Mouse (Mus musculus) E14TG2a.4 (cell line): ENCODE results near the gene Slc38a8.

Source experiments
- H3K27me3 ChIP-seq: 2 replicates; pipeline ENCODE4 v1.6.1; 2014; ENCODE audit warnings: low read length, control low read depth; ENCODE audit not compliant: insufficient read depth
- H3K36me3 ChIP-seq: 2 replicates; pipeline ENCODE4 v1.6.1; 2014; ENCODE audit warnings: low read length, control low read depth; ENCODE audit not compliant: insufficient read depth
- H3K4me1 ChIP-seq: replicated peaks from 2 replicates; pipeline ENCODE4 v1.6.1; 2014; ENCODE audit warnings: low read depth, low read length, control low read depth
- H3K4me3 ChIP-seq: replicated peaks from 2 replicates; pipeline ENCODE4 v1.5.1; 2014; ENCODE audit warnings: mild to moderate bottlenecking, low read length
- H3K9me3 ChIP-seq: 2 replicates; pipeline ENCODE4 v1.6.1; 2014; ENCODE audit warnings: low read length, control low read depth
- CTCF ChIP-seq: conservative IDR thresholded peaks from 2 replicates; pipeline ENCODE4 v1.5.1; 2014; ENCODE audit warnings: low read length
- NANOG ChIP-seq: IDR thresholded peaks from 2 replicates; pipeline ENCODE4 v1.6.1; 2014; ENCODE audit warnings: borderline replicate concordance, low read length, mixed read lengths
- POU5F1 ChIP-seq: IDR thresholded peaks from 2 replicates; pipeline ENCODE4 v1.6.1; 2014; ENCODE audit warnings: low read length, borderline replicate concordance

Gene Slc38a8

DNA sequence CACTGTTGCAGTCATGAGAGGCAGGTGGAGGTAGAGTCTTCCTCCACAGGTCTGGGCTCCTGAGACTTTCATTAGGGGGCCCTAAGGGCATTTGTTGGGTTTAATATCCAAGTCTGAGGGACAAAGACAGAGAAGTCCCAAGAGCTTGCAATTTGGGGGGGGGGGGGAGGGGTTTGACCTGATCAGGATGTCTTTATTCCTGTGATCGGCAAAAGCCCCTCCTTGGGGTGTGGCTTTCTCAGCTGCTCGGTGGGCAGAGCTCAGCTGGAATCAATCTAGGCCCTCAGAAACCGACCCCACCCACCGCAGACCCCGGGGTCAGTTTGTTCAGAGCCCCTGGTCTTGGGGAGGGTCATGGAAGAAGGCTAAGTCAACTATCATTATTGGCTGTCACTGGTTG, at the start of gene Slc38a8:
TSS of gene Slc38a8 (minus strand) at position 101 of the 400 bp plus-strand sequence.
- peaks cover 19% of the 10 kb centered on the region for H3K36me3 ChIP-seq
- TF ChIP-seq POU5F1 = no peak
- no peak for TF ChIP-seq NANOG
- TF ChIP-seq CTCF = no peak

GRCm38 (mm10) chr8:119548560-119549113, 47.1 kb upstream of the Slc38a8 start:
- Histone ChIP-seq H3K27me3 (no peaks in the 10 kb centered on the region), H3K9me3 (no peaks in the 10 kb centered on the region), H3K36me3 (peaks cover 86% of the 10 kb centered on the region), H3K4me3 (no peak overlapping the region), H3K4me1 (peaks cover 98% of the 10 kb centered on the region)
- TF ChIP-seq POU5F1 = no peak

More for the DNA sequence above, at the start of gene Slc38a8:
- H3K4me1 ChIP-seq = peaks cover 92% of the 10 kb centered on the region
- H3K9me3 ChIP-seq = no peaks in the 10 kb centered on the region
- H3K4me3 ChIP-seq = no peak within 1 kb of the TSS
- peaks cover 7% of the 10 kb centered on the region; the same call in 1 of the 2 replicates for H3K27me3 ChIP-seq

- Histone ChIP-seq H3K27me3 (no peaks in the 10 kb centered on the region), H3K36me3 (peaks cover 96% of the 10 kb centered on the region), H3K4me3 (peak overlapping the region; percentile 39), H3K9me3 (no peaks in the 10 kb centered on the region), H3K4me1 (peaks cover 93% of the 10 kb centered on the region)
- TF ChIP-seq NANOG = no peak
- TF ChIP-seq POU5F1 = no peak
- TF ChIP-seq CTCF = no peak
These were observed 45.7 kb upstream of the Slc38a8 start for GRCm38 (mm10) chr8:119547019-119547691.

DNA sequence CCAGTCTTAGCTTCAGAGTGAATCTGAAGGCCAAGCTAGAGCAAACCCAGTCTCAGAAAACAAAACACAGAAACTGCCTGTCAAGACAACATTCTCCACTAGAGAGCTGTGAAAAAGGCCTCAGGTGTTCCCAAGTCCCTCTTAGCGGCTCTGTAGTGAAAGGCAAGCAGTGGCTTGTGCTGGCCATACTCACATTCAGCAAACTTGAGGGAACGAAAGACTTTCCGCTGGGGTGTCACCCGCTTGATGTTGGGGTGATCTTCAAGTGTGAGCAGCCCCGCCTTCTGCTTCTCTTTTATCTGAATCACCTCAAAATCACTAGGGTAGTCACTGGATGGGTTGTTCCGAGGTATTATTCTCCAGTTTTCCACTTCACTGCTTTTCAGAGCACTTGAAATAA, 44.3 kb upstream of the Slc38a8 start:
- H3K36me3 ChIP-seq = peaks cover 97% of the 10 kb centered on the region
- H3K4me3 ChIP-seq = 0 out of 2 replicates have a peak overlapping the region, but pooled peaks have one; percentile 8
- H3K27me3 ChIP-seq = no peaks in the 10 kb centered on the region
- H3K4me1 ChIP-seq = peaks cover 80% of the 10 kb centered on the region
- no peak for TF ChIP-seq POU5F1
- TF ChIP-seq NANOG = no peak
- no peaks in the 10 kb centered on the region for H3K9me3 ChIP-seq

DNA sequence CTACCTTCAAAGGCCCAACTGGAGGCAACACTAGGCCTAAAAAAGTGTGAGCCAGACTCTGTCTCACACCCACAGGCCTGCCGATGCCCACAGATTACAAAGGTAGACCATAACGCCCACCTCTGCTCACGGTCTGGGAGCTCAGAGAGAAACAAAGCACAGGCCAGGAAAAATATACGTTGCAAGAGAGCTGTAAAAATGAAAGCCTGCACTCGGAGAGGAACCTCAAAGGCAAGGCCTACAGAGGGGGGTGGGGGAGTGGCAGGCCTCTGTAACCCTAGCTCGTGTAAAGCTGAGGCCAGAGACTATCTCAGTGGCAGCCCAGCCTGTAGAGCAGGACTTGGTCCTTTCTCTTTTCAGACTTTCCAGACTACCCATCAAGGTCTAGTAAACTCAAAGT, 43.7 kb upstream of the Slc38a8 start:
- peaks cover 97% of the 10 kb centered on the region for H3K36me3 ChIP-seq
- H3K9me3 ChIP-seq = no peaks in the 10 kb centered on the region
- H3K4me1 ChIP-seq = peaks cover 73% of the 10 kb centered on the region
- H3K4me3 ChIP-seq = no peak overlapping the region
- TF ChIP-seq CTCF (no peak), NANOG (no peak), POU5F1 (no peak)
- no peaks in the 10 kb centered on the region for H3K27me3 ChIP-seq

DNA sequence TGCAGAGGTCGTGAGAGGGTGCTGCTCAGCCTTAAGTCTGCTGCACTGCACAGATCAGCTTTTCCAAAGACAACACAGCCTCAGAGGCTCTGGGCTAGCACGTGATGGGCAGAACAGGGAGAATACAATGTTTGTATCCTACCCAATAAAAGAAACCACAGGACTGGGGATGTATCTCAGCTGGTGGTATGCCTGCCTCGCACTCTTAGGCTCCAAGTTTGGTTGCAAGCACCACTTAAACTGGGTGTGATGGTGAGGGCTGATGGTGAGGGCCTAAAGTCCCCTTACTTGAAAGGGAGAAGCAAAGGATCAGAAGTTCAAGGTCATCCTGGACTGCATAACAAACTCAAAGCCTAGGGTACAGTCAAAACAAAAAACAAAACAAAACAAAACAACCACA, 43.1 kb upstream of the Slc38a8 start:
- Histone ChIP-seq H3K4me1 (peaks cover 68% of the 10 kb centered on the region), H3K36me3 (peaks cover 97% of the 10 kb centered on the region)
- TF ChIP-seq POU5F1 = no peak
- no peak for TF ChIP-seq NANOG
- no peak for TF ChIP-seq CTCF

DNA sequence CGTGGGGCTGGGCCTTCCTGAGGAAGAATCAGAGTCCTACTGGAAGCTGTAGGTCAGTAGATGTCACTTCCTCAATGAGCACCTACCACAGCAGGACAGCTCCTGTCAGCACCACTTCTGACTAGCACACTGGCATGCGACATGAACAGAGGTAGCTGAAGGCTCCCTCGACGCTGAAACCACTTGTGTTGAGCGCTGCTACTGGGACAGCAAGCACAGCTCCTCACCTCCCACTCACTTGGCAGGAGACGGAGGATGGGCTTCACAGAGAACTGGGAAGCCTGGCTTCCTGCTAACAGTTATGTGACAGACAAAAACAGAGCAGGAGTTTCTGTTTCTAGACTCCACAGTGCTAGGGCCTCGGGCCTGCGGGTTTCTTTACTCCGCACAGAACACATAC, 30.5 kb upstream of the Slc38a8 start:
- peaks cover 100% of the 10 kb centered on the region for H3K36me3 ChIP-seq
- H3K4me1 ChIP-seq = peaks cover 18% of the 10 kb centered on the region

More for the DNA sequence above, 43.1 kb upstream of the Slc38a8 start:
- Histone ChIP-seq H3K27me3 (no peaks in the 10 kb centered on the region), H3K4me3 (no peak overlapping the region), H3K9me3 (no peaks in the 10 kb centered on the region)

DNA sequence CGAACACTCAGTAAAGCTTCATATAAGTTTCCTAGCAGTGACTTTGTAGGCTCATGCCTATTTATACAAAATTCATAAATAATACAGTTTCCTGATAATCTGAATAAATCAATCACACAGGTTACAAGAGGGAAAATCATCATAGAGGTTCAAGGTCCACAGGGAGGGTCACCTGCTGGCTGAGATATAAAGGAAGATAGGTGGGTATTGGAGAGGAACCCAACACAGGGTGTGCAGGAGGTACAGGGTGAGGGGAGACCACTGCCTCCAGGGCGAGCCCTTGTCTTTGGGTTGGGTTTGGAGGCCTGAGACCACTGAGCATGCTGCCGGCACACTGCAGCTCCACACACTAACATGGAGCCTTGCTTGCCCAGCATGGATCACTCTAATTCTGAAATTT, 29.9 kb upstream of the Slc38a8 start:
- Histone ChIP-seq H3K36me3 (peaks cover 100% of the 10 kb centered on the region), H3K27me3 (no peaks in the 10 kb centered on the region), H3K4me3 (no peak overlapping the region), H3K4me1 (peaks cover 17% of the 10 kb centered on the region), H3K9me3 (no peaks in the 10 kb centered on the region)
- TF ChIP-seq CTCF (no peak), POU5F1 (no peak), NANOG (no peak)

More for the DNA sequence above, 30.5 kb upstream of the Slc38a8 start:
- Histone ChIP-seq H3K9me3 (no peaks in the 10 kb centered on the region), H3K27me3 (no peaks in the 10 kb centered on the region), H3K4me3 (no peak overlapping the region)
- TF ChIP-seq CTCF (no peak), POU5F1 (no peak), NANOG (no peak)

DNA sequence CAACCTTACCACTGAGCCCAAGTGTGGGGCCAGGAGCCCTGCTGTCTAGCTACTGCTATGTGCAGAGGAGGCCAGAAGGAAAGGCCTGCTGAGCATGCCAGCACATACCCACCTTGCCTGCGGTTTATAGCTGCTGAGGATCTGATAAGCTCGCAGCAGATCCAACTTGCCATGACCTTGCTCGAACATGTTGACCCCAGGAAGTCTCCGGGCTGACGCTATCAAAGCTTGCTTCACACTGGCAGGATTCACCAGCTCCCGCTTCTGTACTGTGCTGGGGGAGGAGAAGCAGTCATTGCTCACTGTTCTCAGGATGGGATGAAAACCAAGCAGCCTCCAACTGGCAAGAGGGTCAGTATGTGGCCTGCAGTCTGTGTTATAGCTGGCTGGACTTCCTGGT, 29.4 kb upstream of the Slc38a8 start:
- Histone ChIP-seq H3K4me3 (no peak overlapping the region), H3K27me3 (no peaks in the 10 kb centered on the region), H3K9me3 (no peaks in the 10 kb centered on the region), H3K36me3 (peaks cover 99% of the 10 kb centered on the region), H3K4me1 (peaks cover 17% of the 10 kb centered on the region)
- TF ChIP-seq NANOG = no peak
- TF ChIP-seq CTCF = no peak
- no peak for TF ChIP-seq POU5F1
